Mouse (Mus musculus) midbrain, embryonic 11.5 days (tissue): Measurements from ENCODE around the gene Mast2. TPM values are rescaled to one million over a fixed set of nuclear protein-coding genes. Genes with fewer than 3 reads are reported as not detected.
A peak's percentile ranks its signal among the peaks of the same experiment; 100 is the strongest.

Source experiments
- ATAC-seq: fragments of 200-750 bp; cut with Nextera tagmentation; 2 replicates; pipeline ENCODE4 v1.8.0; 2017; ENCODE audit warnings: moderate TSS enrichment, moderate library complexity; ENCODE audit not compliant: low FRiP score
- DNase-seq: peaks from one replicate; pipeline ENCODE4 v3.0.0; 2015; ENCODE audit warnings: low spot score; ENCODE audit errors: missing footprints
- H3K27ac ChIP-seq: fragments of 300-500 bp; sonication (generic); 2 replicates; pipeline ENCODE4 v1.5.1; 2014; ENCODE audit warnings: low read depth, low read length
- H3K27me3 ChIP-seq: fragments of 300-500 bp; sonication (generic); 2 replicates; pipeline ENCODE4 v1.6.1; 2014; ENCODE audit warnings: mild to moderate bottlenecking, low read length, moderate library complexity, mixed read lengths; ENCODE audit not compliant: control insufficient read depth, insufficient read depth
- H3K36me3 ChIP-seq: fragments of 300-500 bp; sonication (generic); 2 replicates; pipeline ENCODE4 v1.6.1; 2014; ENCODE audit warnings: mild to moderate bottlenecking, low read length, moderate library complexity, mixed read lengths; ENCODE audit not compliant: control insufficient read depth, insufficient read depth
- H3K4me1 ChIP-seq: fragments of 300-500 bp; sonication (generic); 2 replicates; pipeline ENCODE4 v1.6.1; 2014; ENCODE audit warnings: low read length; ENCODE audit not compliant: control insufficient read depth, insufficient read depth
- H3K4me2 ChIP-seq: fragments of 300-500 bp; sonication (generic); 2 replicates; pipeline ENCODE4 v1.6.1; 2014; ENCODE audit warnings: mild to moderate bottlenecking, moderate library complexity
- H3K4me3 ChIP-seq: fragments of 300-500 bp; sonication (generic); 2 replicates; pipeline ENCODE4 v1.5.1; 2014; ENCODE audit warnings: low read depth, low read length
- H3K9ac ChIP-seq: fragments of 300-500 bp; sonication (generic); 2 replicates; pipeline ENCODE4 v1.6.1; 2014; ENCODE audit warnings: low read length
- H3K9me3 ChIP-seq: fragments of 300-500 bp; sonication (generic); 2 replicates; pipeline ENCODE4 v1.6.1; 2016; ENCODE audit warnings: low read length; ENCODE audit not compliant: control insufficient read depth
- WGBS: fragments of 180-500 bp; shearing (Covaris S2); extraction: QIAGEN DNeasy Blood & Tissue Kit; methylation state at CpG from one replicate; pipeline ENCODE4 v1.1.7; 2014; 5-methylcytosine and 5-hydroxymethylcytosine counted together
- polyA plus RNA-seq: library from polyadenylated mRNA; unstranded; fragments of >200 nt; fragmentation: Nextera tagmentation; extraction: Ambion mirVana; gene quantifications from 2 replicates; pipeline ENCODE4 v1.2.1, GENCODE M21; 2014

Mast2 gene
- 31.9 and 35.6 TPM in 2 replicates for polyA plus RNA-seq

- Histone ChIP-seq H3K9me3 (no peaks in the 10 kb centered on the region), H3K4me2 (peak within 1 kb of the TSS; percentile 51), H3K9ac (peak within 1 kb of the TSS; percentile 92), H3K27me3 (no peaks in the 10 kb centered on the region), H3K27ac (peak within 1 kb of the TSS; percentile 87), H3K4me1 (peaks cover 12% of the 10 kb centered on the region), H3K4me3 (peak within 1 kb of the TSS; percentile 91), H3K36me3 (no peaks in the 10 kb centered on the region)
- 3% methylated on average over 39 of the region's 68 CpGs for WGBS
- ATAC-seq (peak; percentile 91), DNase-seq (peak; percentile 99)
Observed at GRCm38 (mm10) chr4:116464126-116464981, at the start of gene Mast2. Mast2 (minus strand) TSS chr4:116464183.

GRCm38 (mm10) chr4:116507425-116508218 is 43.6 kb upstream of the Mast2 start, which contains the start of gene Ipp:
Ipp (plus strand) TSS chr4:116507549.
- ATAC-seq (peak; percentile 98), DNase-seq (peak; percentile 99)
- H3K36me3 ChIP-seq = no peaks in the 10 kb centered on the region
- peak within 1 kb of the TSS; percentile 83 for H3K27ac ChIP-seq
- H3K4me1 ChIP-seq = peaks cover 6% of the 10 kb centered on the region; the same call in 1 of the 2 replicates
- H3K27me3 ChIP-seq = no peaks in the 10 kb centered on the region
- H3K4me2 ChIP-seq = peak within 1 kb of the TSS; percentile 77
- H3K9ac ChIP-seq = peak within 1 kb of the TSS; percentile 77
- no peaks in the 10 kb centered on the region for H3K9me3 ChIP-seq
- peak within 1 kb of the TSS; percentile 51 for H3K4me3 ChIP-seq
- WGBS = under 1% methylated on average over 50 of the region's 55 CpGs

- DNase-seq (peak; percentile 85), ATAC-seq (peak; percentile 14; the same call in 1 of the 2 replicates)
- Histone ChIP-seq H3K4me1 (peaks cover 6% of the 10 kb centered on the region; the same call in 1 of the 2 replicates), H3K9ac (peak overlapping the region; percentile 77), H3K4me2 (peak overlapping the region; percentile 77), H3K9me3 (no peaks in the 10 kb centered on the region), H3K4me3 (peak overlapping the region; percentile 51), H3K27me3 (no peaks in the 10 kb centered on the region), H3K36me3 (no peaks in the 10 kb centered on the region), H3K27ac (no peak overlapping the region)
- 27% methylated on average over 11 of the region's 11 CpGs for WGBS
Observed at GRCm38 (mm10) chr4:116506886-116507424, 43.0 kb upstream of the Mast2 start.

- no peaks in the 10 kb centered on the region for H3K4me1 ChIP-seq
- no peaks in the 10 kb centered on the region for H3K36me3 ChIP-seq
- 82% methylated on average over 3 of the region's 3 CpGs for WGBS
- no peaks in the 10 kb centered on the region for H3K9me3 ChIP-seq
- no peak overlapping the region for H3K4me2 ChIP-seq
- DNase-seq (no peak), ATAC-seq (no peak)
- H3K27ac ChIP-seq = no peak overlapping the region
- no peaks in the 10 kb centered on the region for H3K27me3 ChIP-seq
- no peak overlapping the region for H3K9ac ChIP-seq
- no peak overlapping the region for H3K4me3 ChIP-seq
Observed at GRCm38 (mm10) chr4:116499978-116500377, 36.0 kb upstream of the Mast2 start.

GRCm38 (mm10) chr4:116493646-116494045 is 29.7 kb upstream of the Mast2 start:
- 87% methylated on average over 5 of the region's 5 CpGs for WGBS
- Histone ChIP-seq H3K4me3 (no peak overlapping the region), H3K4me2 (no peak overlapping the region), H3K9ac (no peak overlapping the region), H3K36me3 (no peaks in the 10 kb centered on the region), H3K4me1 (no peaks in the 10 kb centered on the region), H3K9me3 (no peaks in the 10 kb centered on the region), H3K27ac (no peak overlapping the region), H3K27me3 (no peaks in the 10 kb centered on the region)
- ATAC-seq (no peak), DNase-seq (no peak)

GRCm38 (mm10) chr4:116492460-116492859 is 28.5 kb upstream of the Mast2 start:
- H3K27ac ChIP-seq = no peak overlapping the region
- no peak for ATAC-seq

GRCm38 (mm10) chr4:116491886-116492285 is 27.9 kb upstream of the Mast2 start:
- WGBS = 85% methylated on average over 2 of the region's 2 CpGs
- H3K4me2 ChIP-seq = no peak overlapping the region
- no peaks in the 10 kb centered on the region for H3K4me1 ChIP-seq
- H3K27ac ChIP-seq = no peak overlapping the region
- no peaks in the 10 kb centered on the region for H3K27me3 ChIP-seq
- DNase-seq (no peak), ATAC-seq (no peak)
- no peak overlapping the region for H3K4me3 ChIP-seq
- no peaks in the 10 kb centered on the region for H3K36me3 ChIP-seq
- no peaks in the 10 kb centered on the region for H3K9me3 ChIP-seq
- no peak overlapping the region for H3K9ac ChIP-seq

More at GRCm38 (mm10) chr4:116492460-116492859, 28.5 kb upstream of the Mast2 start:
- no peak overlapping the region for H3K4me3 ChIP-seq
- H3K27me3 ChIP-seq = no peaks in the 10 kb centered on the region
- H3K4me1 ChIP-seq = no peaks in the 10 kb centered on the region
- H3K36me3 ChIP-seq = no peaks in the 10 kb centered on the region
- no peak overlapping the region for H3K4me2 ChIP-seq
- no peak overlapping the region for H3K9ac ChIP-seq
- no peaks in the 10 kb centered on the region for H3K9me3 ChIP-seq
- 78% methylated on average over 4 of the region's 4 CpGs for WGBS
- no peak for DNase-seq

- DNase-seq (no peak), ATAC-seq (no peak)
- H3K9ac ChIP-seq = no peak overlapping the region
- H3K4me2 ChIP-seq = no peak overlapping the region
- H3K4me1 ChIP-seq = no peaks in the 10 kb centered on the region
- no peak overlapping the region for H3K27ac ChIP-seq
- no peaks in the 10 kb centered on the region for H3K27me3 ChIP-seq
- H3K36me3 ChIP-seq = no peaks in the 10 kb centered on the region
- WGBS = 77% methylated on average over 2 of the region's 2 CpGs
- no peak overlapping the region for H3K4me3 ChIP-seq
- H3K9me3 ChIP-seq = no peaks in the 10 kb centered on the region
Observed at GRCm38 (mm10) chr4:116491119-116491536, 27.1 kb upstream of the Mast2 start.
